19 mouse cellular contexts compared by ENCODE assay signal in the genomic region with DNA sequence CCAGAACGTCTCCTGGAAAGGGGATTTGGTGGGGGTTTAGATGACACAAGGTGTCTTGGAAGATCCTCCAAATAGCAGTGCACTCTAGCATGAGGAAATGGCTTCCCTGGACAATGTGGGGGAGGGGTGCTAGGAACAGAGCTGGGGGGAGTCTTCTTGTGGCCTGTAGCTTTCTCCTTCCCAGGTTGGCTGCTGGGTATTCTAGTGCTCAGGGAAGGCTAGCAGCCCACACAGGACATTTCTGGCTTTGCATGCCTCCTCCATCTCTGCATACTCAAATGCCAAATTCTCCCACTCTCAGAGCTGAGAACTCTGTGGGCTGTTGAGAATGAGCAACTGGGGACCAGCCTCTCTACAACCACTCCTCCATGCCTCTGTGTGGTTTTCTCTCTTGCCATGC.
DNase-seq lines count a peak whose midpoint lies in the region; TF ChIP-seq lines count a peak whose summit lies in the region.
"Had no signal": no experiment of that assay in that cellular context is flagged by ENCODE, and none has a peak within 500 bp of the region (broad histone marks: within the 10 kb centered on the region; RNA-seq: fewer than 3 reads in every experiment).

No protein-coding gene starts in this region.

- DNase-seq in layer of hippocampus, adult 2 months (ENCODE audit: low spot score in 2 of 2) = peak; percentile 11 to 49
- DNase-seq in layer of hippocampus, postnatal 25 days (ENCODE audit: extremely low spot score in 1 of 2, low spot score in 1 of 2) = no peak
- peak; percentile 79 to 82 for DNase-seq in frontal cortex, adult 2 months (ENCODE audit: extremely low spot score in 1 of 2, low spot score in 1 of 2)
- DNase-seq in left cerebral cortex, postnatal 10 days (ENCODE audit: extremely low spot score in 1 of 2, low spot score in 2 of 2) = peak; percentile 17 to 27
- DNase-seq in right cerebral cortex, postnatal 25 days = peak; percentile 59
- no peak for DNase-seq in cerebellum, adult 9-11 months
- DNase-seq in urinary bladder, postnatal 25 days (ENCODE audit: low spot score) = no peak
- no peak for DNase-seq in thymus, postnatal 10 days (ENCODE audit: low spot score in 2 of 2)
- DNase-seq: adrenal gland, postnatal 36 days; cerebellum, adult 18-20 months; heart, postnatal 14 days; kidney, postnatal 4 days; liver, embryonic 13.5 days; lung, embryonic 14.5 days; lung, postnatal 4 days; spleen, adult 18-20 months had no signal

- intact Hi-C loops in left cerebral cortex, postnatal 10 days (cut with DNase I) = no loop called here

- no peak overlapping the region for H3K27ac ChIP-seq in layer of hippocampus, adult 2 months
- H3K27ac ChIP-seq: forebrain, embryonic 12.5 days; hindbrain, embryonic 12.5 days; limb, embryonic 13.5 days; liver, embryonic 13.5 days had no signal

- no peak overlapping the region for H3K4me3 ChIP-seq in layer of hippocampus, adult 2 months
- H3K4me3 ChIP-seq: forebrain, embryonic 12.5 days; hindbrain, embryonic 12.5 days; limb, embryonic 13.5 days; liver, embryonic 13.5 days had no signal

- no peak for TF ChIP-seq CTCF in layer of hippocampus, adult 2 months (conservative IDR thresholded peaks at IDR 0.05)

Comparison
In these comparisons a context has a peak if more than half of its experiments do, and no peak if none do; other contexts are left out.
1. DNase-seq: peak in layer of hippocampus, adult 2 months (2 of 2), frontal cortex, adult 2 months (2 of 2), left cerebral cortex, postnatal 10 days (2 of 2) and right cerebral cortex, postnatal 25 days (single experiment); none in layer of hippocampus, postnatal 25 days (0 of 2), cerebellum, adult 9-11 months (single experiment), urinary bladder, postnatal 25 days (single experiment) and thymus, postnatal 10 days (0 of 2).